Mouse (Mus musculus) neural tube, embryonic 14.5 days (tissue): ENCODE data around the gene Tap1. TPM values are rescaled to one million over a fixed set of nuclear protein-coding genes. Genes with fewer than 3 reads are reported as not detected.

Experiments used
- ATAC-seq: fragments of 200-750 bp; cut with Nextera tagmentation; 2 replicates; pipeline ENCODE4 v1.8.0; 2017; ENCODE audit warnings: low read depth, mild to moderate bottlenecking, moderate TSS enrichment, moderate library complexity
- H3K27ac ChIP-seq: fragments of 300-500 bp; sonication (generic); 2 replicates; pipeline ENCODE4 v1.5.1; 2014; ENCODE audit warnings: low read depth, mild to moderate bottlenecking, control low read depth, low read length, moderate library complexity, mixed read lengths
- H3K27me3 ChIP-seq: fragments of 300-500 bp; sonication (generic); 2 replicates; pipeline ENCODE4 v1.6.1; 2014; ENCODE audit warnings: low read length; ENCODE audit not compliant: control insufficient read depth, insufficient read depth
- H3K36me3 ChIP-seq: fragments of 300-500 bp; sonication (generic); 2 replicates; pipeline ENCODE4 v1.6.1; 2014; ENCODE audit warnings: low read length, mixed read lengths; ENCODE audit not compliant: control insufficient read depth, insufficient read depth
- H3K4me1 ChIP-seq: fragments of 300-500 bp; sonication (generic); 2 replicates; pipeline ENCODE4 v1.6.1; 2014; ENCODE audit warnings: low read length; ENCODE audit not compliant: control insufficient read depth, insufficient read depth
- H3K4me2 ChIP-seq: fragments of 300-500 bp; sonication (generic); 2 replicates; pipeline ENCODE4 v1.6.1; 2014; ENCODE audit warnings: mild to moderate bottlenecking, low read depth, low read length, control low read depth
- H3K4me3 ChIP-seq: fragments of 300-500 bp; sonication (generic); 2 replicates; pipeline ENCODE4 v1.5.1; 2014; ENCODE audit warnings: low read depth, low read length, control low read depth, mixed read lengths
- H3K9ac ChIP-seq: fragments of 300-500 bp; sonication (generic); replicated peaks from 2 replicates; pipeline ENCODE4 v1.6.1; 2014; ENCODE audit warnings: low read depth, mild to moderate bottlenecking, control low read depth, low read length, mixed read lengths
- H3K9me3 ChIP-seq: fragments of 300-500 bp; sonication (generic); 2 replicates; pipeline ENCODE4 v1.6.1; 2016; ENCODE audit warnings: low read length; ENCODE audit not compliant: control insufficient read depth
- WGBS: fragments of 180-500 bp; shearing (Covaris S2); extraction: QIAGEN DNeasy Blood & Tissue Kit; methylation state at CpG from one replicate; pipeline ENCODE4 v1.1.7; 2014; 5-methylcytosine and 5-hydroxymethylcytosine counted together
- polyA plus RNA-seq: library from polyadenylated mRNA; unstranded; fragments of >200 nt; fragmentation: Nextera tagmentation; extraction: Ambion mirVana; gene quantifications from 2 replicates; pipeline ENCODE4 v1.2.1, GENCODE M21; 2014

The Tap1 gene
- polyA plus RNA-seq, 1 experiment from 2014 or later: 2.0 TPM

DNA sequence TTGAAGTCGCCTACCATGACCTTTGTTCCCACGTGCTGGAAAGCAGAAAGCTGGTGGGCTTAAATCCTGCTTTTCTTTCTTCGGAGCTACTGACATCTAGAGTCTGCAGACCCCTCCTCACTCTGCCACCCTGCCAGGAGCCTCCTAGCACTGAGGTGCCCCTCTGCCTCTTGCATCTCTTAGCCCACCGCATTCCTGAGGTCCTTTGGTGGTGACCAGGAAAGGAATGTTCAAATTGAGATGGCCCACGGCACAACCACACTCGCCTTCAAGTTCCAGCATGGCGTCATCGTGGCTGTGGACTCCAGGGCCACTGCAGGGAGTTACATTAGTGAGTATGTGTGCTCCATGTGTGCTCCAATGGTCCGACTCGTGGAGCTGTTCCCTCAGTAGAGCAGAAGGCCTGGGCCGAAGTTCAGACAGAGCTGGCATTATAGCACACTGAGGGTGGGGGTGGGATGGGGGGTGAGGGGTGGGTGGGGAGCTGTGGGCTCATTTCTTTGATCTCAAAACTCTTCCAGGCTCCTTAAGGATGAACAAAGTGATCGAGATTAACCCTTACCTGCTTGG lies 11.8 kb downstream of the Tap1 start:
- H3K4me2 ChIP-seq: no peak overlapping the region
- no peaks in the 10 kb centered on the region for H3K36me3 ChIP-seq
- ATAC-seq: no peak
- no peak overlapping the region for H3K9ac ChIP-seq
- no peak overlapping the region for H3K4me3 ChIP-seq
- 62% methylated on average over 12 of the region's 12 CpGs for WGBS
- no peaks in the 10 kb centered on the region for H3K9me3 ChIP-seq
- peaks cover 36% of the 10 kb centered on the region for H3K27me3 ChIP-seq
- H3K4me1 ChIP-seq: 0 out of 2 replicates have a peak, but pooled peaks cover 4% of the 10 kb centered on the region
- H3K27ac ChIP-seq: no peak overlapping the region

DNA sequence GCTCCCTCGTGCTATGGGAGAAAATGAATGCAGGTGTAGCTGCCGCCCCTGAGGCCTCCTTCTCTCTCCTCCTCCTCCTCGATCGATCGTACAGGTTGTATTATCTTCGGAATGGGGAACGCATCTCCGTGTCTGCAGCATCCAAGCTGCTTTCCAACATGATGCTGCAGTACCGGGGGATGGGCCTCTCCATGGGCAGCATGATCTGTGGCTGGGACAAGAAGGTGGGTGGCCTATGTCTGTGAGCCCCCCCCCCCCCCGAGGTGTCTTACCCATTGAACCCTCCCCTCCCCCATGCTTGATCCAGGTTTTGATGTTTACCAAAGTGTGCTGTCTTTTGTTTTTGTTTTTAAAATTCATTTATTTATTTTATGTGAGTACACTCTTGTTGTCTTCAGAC lies 12.7 kb downstream of the Tap1 start:
- WGBS: 89% methylated on average over 10 of the region's 10 CpGs
- Histone ChIP-seq H3K4me2 (no peak overlapping the region), H3K27me3 (peaks cover 34% of the 10 kb centered on the region), H3K9me3 (no peaks in the 10 kb centered on the region), H3K36me3 (no peaks in the 10 kb centered on the region), H3K4me3 (no peak overlapping the region), H3K27ac (no peak overlapping the region), H3K9ac (no peak overlapping the region), H3K4me1 (0 out of 2 replicates have a peak, but pooled peaks cover 4% of the 10 kb centered on the region)
- no peak for ATAC-seq

DNA sequence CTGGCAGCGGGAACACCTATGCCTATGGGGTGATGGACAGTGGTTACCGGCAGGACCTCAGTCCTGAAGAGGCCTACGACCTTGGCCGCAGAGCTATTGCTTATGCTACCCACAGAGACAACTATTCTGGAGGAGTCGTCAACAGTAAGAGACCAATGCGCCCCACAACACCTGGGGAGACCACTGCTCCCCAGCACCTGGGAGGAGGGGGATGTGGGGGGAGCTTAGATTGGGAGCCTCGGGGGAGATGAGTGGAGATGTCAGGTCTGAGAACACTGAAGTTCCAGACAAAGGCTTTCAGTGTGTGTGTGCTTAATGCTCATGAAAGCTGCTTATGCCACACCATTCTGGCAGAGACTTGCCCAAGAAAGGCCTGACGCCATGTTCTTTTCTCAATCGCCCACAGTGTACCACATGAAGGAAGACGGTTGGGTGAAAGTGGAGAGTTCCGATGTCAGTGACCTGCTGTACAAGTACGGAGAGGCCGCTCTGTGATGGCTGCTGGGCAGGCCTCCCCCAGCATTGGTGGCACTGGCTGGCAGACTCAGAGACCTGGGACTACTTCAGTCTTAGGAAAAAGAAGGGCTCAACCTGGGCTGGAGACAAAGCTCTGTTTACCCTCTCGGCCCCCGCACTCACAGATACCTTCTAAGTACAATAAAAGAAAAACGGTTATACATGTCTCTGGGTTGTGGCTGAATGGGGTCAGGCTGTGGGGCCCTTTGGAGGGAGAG lies 13.6 kb downstream of the Tap1 start:
- 0 out of 2 replicates have a peak, but pooled peaks cover 4% of the 10 kb centered on the region for H3K4me1 ChIP-seq
- H3K4me2 ChIP-seq: no peak overlapping the region
- no peaks in the 10 kb centered on the region for H3K36me3 ChIP-seq
- H3K27me3 ChIP-seq: peaks cover 35% of the 10 kb centered on the region
- 85% methylated on average over 16 of the region's 16 CpGs for WGBS
- no peak overlapping the region for H3K9ac ChIP-seq
- no peak for ATAC-seq
- no peaks in the 10 kb centered on the region for H3K9me3 ChIP-seq
- H3K4me3 ChIP-seq: no peak overlapping the region
- H3K27ac ChIP-seq: no peak overlapping the region

DNA sequence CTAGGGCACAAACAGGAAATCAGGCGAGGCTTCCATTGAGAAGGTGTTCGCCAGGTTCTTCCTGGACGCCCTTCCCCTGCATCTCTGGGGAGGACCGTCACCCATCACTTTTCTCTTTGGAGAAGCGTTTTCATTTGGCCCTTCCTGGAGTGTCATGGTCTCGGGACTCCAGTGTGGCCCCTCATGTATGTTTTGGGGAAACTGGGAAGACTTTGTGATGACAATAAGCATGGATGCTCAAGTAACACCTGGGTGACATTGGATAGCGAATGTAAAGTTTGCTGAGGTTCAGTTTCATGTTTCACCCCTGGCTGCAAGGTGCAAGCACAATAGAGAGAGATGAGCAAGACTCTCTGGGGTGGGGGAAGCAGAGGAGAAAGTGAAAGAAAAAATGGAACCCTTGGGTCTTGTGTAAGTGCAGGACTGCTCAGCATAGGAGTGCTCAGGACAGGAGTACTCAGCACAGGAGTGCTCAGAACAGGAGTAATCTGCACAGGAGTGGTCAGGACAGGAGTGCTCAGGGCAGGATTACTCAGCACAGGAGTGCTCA lies 14.2 kb downstream of the Tap1 start:
- Histone ChIP-seq H3K27me3 (peaks cover 29% of the 10 kb centered on the region), H3K4me1 (0 out of 2 replicates have a peak, but pooled peaks cover 4% of the 10 kb centered on the region), H3K4me2 (no peak overlapping the region), H3K27ac (no peak overlapping the region), H3K36me3 (no peaks in the 10 kb centered on the region), H3K9me3 (no peaks in the 10 kb centered on the region), H3K4me3 (no peak overlapping the region), H3K9ac (no peak overlapping the region)
- WGBS: 74% methylated on average over 7 of the region's 7 CpGs
- no peak for ATAC-seq

DNA sequence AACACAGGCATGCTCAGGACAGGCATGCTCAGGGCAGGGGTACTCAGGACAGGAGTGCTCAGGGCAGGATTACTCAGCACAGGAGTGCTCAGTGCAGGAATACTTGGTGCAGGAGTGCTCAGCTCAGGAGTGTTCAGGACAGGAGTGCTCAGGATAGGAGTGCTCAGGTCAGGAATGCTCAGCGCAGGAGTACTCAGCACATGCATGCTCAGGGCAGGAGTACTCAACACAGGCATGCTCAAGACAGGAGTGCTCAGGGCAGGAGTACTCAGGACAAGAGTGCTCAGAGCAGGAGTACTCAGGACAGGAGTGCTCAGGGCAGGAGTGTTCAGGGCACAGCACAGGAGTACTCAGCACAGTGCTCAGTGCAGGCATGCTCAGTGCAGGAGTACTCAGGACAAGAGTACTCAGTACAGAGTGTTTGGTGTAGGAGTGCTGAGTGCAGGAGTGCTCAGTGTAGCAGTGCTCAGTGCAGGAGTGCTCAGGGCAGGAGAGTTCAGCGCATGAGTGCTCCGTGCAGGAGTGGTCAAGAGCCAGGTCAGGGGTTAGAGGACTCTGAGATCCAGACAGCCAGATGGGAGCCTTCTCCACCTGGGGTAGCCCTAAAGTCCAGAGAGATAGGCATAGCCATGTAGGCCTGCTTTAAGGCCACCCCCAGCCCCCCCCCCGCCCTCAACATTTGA lies 15.5 kb downstream of the Tap1 start:
- 0 out of 2 replicates have a peak, but pooled peaks cover 2% of the 10 kb centered on the region for H3K4me1 ChIP-seq
- no peak overlapping the region for H3K4me2 ChIP-seq
- no peak for ATAC-seq
- no peak overlapping the region for H3K4me3 ChIP-seq
- H3K36me3 ChIP-seq: no peaks in the 10 kb centered on the region
- no peak overlapping the region for H3K27ac ChIP-seq
- H3K27me3 ChIP-seq: peaks cover 25% of the 10 kb centered on the region
- H3K9me3 ChIP-seq: no peaks in the 10 kb centered on the region
- WGBS: 86% methylated on average over 4 of the region's 4 CpGs
- no peak overlapping the region for H3K9ac ChIP-seq

DNA sequence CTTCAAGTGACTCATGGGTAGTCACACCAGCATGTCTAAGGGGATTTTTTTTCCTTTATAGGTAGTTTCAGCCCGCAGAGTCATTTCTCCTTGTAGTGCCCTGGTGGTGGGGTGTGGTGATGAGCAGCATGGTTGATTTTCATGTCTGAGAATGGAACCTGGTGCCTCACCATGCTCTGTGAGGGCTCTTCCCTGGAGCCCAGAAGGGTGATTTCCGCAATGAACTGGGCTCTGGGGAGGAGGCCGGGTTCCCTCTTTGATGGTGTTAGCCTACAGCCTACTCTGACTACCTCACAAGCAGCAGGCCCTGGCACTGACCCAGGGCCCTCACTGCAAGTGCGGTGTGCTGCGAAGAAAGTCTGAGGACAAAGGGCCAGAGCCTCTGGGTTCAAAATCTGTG lies 16.1 kb downstream of the Tap1 start, which contains the start of gene Tap2:
TSS of gene Tap2 (plus strand) at position 84 of the 400 bp plus-strand sequence.
- Histone ChIP-seq H3K27ac (no peak within 1 kb of the TSS), H3K4me1 (no peaks in the 10 kb centered on the region), H3K9me3 (no peaks in the 10 kb centered on the region), H3K4me2 (peak within 1 kb of the TSS; percentile 70), H3K36me3 (no peaks in the 10 kb centered on the region), H3K9ac (peak within 1 kb of the TSS; percentile 44; the same call in 1 of the 2 replicates), H3K27me3 (peaks cover 19% of the 10 kb centered on the region), H3K4me3 (peak within 1 kb of the TSS; percentile 52)
- WGBS: 63% methylated on average over 5 of the region's 5 CpGs
- ATAC-seq: no peak

DNA sequence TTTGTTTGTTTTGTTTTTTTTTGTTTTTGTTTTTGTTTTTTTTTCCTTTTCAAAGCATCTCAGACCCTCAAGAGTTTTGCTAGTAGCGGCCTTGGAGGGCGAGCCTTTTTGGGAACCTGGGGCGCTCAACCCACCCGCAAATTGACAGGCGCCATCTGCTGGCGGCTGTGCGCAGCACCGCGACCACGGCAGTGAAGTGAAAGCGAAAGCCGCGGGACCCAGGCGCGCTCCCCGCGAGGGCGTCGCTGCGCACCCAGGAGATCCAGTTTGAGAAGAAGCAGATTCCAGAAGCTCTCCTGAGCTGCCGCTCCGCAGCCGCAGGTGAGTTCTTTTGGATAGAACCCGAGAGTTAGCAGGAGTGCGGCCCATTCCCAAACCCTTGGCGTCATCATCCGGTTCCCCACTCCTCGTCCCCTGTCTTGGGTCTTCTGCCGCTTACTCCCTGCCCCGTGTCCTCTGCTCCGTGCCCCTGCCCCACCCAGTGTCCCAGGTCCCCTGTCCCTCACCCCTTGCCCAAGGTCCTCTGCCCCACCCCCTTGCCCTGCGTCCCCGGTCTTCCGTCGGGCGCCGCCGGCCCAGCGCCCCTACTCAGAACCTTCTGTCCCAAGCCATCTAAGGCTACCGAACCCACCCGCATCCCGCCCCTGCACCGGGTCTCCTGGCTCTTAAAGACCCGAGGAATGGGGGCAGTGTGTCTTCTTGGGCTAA lies 17.1 kb downstream of the Tap1 start:
- Histone ChIP-seq H3K27me3 (peaks cover 10% of the 10 kb centered on the region; the same call in 1 of the 2 replicates), H3K4me1 (no peaks in the 10 kb centered on the region), H3K4me3 (peak overlapping the region; percentile 52), H3K27ac (no peak overlapping the region), H3K36me3 (no peaks in the 10 kb centered on the region), H3K4me2 (peak overlapping the region; percentile 70), H3K9ac (peak overlapping the region; percentile 44; the same call in 1 of the 2 replicates), H3K9me3 (no peaks in the 10 kb centered on the region)
- 0 out of 2 replicates have a peak, but pooled peaks have one; percentile 49 for ATAC-seq
- under 1% methylated on average over 44 of the region's 44 CpGs for WGBS

DNA sequence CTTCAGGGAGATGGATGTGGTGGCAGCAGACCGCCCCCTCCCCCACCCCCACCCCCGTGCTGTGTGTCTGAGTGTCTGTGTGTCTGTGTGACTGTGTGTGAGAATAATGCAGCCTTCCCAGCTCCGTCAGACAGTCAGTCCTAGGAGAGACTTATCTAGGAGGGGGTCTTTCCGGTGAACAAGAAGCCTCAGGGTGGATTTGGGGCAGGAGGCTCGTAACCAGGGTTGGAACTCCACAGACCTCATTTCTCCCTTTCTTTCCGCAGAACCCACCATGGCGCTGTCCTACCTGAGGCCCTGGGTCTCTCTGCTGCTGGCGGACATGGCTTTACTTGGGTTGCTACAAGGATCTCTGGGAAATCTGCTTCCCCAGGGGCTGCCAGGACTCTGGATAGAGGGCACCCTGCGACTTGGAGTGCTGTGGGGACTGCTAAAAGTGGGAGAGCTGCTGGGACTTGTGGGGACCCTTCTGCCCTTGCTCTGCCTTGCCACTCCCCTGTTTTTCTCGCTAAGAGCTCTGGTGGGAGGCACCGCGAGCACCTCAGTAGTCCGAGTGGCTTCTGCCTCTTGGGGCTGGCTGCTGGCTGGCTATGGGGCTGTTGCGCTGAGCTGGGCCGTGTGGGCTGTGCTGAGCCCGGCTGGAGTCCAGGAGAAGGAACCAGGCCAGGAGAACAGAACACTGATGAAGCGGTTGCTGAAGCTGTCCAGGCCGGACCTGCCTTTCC lies 17.8 kb downstream of the Tap1 start:
- WGBS: 15% methylated on average over 18 of the region's 18 CpGs
- H3K9ac ChIP-seq: peak overlapping the region; percentile 25; the same call in 1 of the 2 replicates
- ATAC-seq: no peak

More for the DNA sequence above, 17.8 kb downstream of the Tap1 start:
- Histone ChIP-seq H3K27ac (no peak overlapping the region), H3K36me3 (no peaks in the 10 kb centered on the region), H3K4me1 (no peaks in the 10 kb centered on the region), H3K9me3 (no peaks in the 10 kb centered on the region), H3K4me3 (peak overlapping the region; percentile 52), H3K27me3 (peaks cover 10% of the 10 kb centered on the region; the same call in 1 of the 2 replicates), H3K4me2 (peak overlapping the region; percentile 70)
